Mouse (Mus musculus) Patski (cell line): Measurements from ENCODE around the gene Eed. TPM values are rescaled to one million over a fixed set of nuclear protein-coding genes. Genes with fewer than 3 reads are reported as not detected.
"Not testable (repeated sequence)": the region's sequence is repeated elsewhere in the genome, so short reads cannot be mapped to it uniquely, and the experiment has no call there.

ENCODE experiments used
- ATAC-seq: fragments of 100-300 bp; one replicate; pipeline ENCODE4 v1.8.0; 2021
- CTCF ChIA-PET: fragments of 350-600 bp; sonication (Branson Sonifier 250); formaldehyde crosslinking; loops from one replicate; lab custom pipeline; 2022; ENCODE audit warnings: inconsistent platforms; lab: Charles Lee
- POLR2A ChIA-PET: fragments of 350-600 bp; sonication (Branson Sonifier 250); formaldehyde crosslinking; loops from one replicate; lab custom pipeline; 2022; ENCODE audit warnings: antibody characterized with exemption, inconsistent platforms; lab: Charles Lee
- DNase-seq: peaks from one replicate; pipeline ENCODE4 v3.0.0-alpha.2; 2011; ENCODE audit warnings: low read depth, low spot score
- H3K27me3 ChIP-seq: fragments of 371-371 bp; one replicate; pipeline ENCODE4 v1.5.1; 2021
- CTCF ChIP-seq: fragments of 100-300 bp; IDR thresholded peaks from one replicate; pipeline ENCODE4 v1.5.1; 2021
- in situ Hi-C: fragments of 300-500 bp; cut with MboI; formaldehyde crosslinking; loops from 3 replicates; pipeline ENCODE4 v1.11.1; 2018; ENCODE audit warnings: low pct_unique_long_range_greater_than_20kb, mixed read lengths
- polyA plus RNA-seq: library from polyadenylated mRNA; unstranded; gene quantifications from one replicate; pipeline ENCODE4 v1.2.3, GENCODE M21; 2021

The Eed gene
- polyA plus RNA-seq, 1 experiment from 2014 or later = 74.1 TPM

DNA sequence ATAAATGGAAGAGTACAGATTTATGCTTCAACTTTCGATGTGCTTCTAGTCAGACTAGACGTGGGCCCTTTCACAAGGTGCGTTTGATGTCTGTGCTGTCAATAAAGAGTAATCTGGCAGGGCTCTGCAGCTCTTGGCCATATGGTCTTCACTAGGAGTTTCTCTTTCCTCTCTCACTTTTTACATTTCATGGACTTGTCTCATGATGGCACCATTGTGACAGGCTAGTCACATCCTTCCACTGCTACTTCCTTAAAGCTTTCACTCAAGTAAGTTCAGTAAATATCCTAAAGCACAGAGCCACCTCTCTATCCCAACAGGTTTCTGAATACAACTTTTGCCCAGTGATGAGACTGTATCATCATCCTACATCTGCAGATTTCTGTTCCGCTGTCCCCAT lies 35.7 kb upstream of the Eed start:
- ATAC-seq (no peak), DNase-seq (no peak)
- in situ Hi-C loops = no loop called here
- POLR2A ChIA-PET = interaction anchor here (1.1 to 1.2 kb wide), 2 partner anchors 9 to 250 kb away, joined by 3 read pairs; no protein-coding TSS in a partner anchor
- H3K27me3 ChIP-seq = no peaks in the 10 kb centered on the region
- CTCF ChIA-PET = interaction anchor here (1.1 to 3.2 kb wide), 7 partner anchors 9 to 248 kb away, joined by 4 to 17 read pairs (median 5); no protein-coding TSS in a partner anchor
- TF ChIP-seq CTCF = peak; percentile 51

DNA sequence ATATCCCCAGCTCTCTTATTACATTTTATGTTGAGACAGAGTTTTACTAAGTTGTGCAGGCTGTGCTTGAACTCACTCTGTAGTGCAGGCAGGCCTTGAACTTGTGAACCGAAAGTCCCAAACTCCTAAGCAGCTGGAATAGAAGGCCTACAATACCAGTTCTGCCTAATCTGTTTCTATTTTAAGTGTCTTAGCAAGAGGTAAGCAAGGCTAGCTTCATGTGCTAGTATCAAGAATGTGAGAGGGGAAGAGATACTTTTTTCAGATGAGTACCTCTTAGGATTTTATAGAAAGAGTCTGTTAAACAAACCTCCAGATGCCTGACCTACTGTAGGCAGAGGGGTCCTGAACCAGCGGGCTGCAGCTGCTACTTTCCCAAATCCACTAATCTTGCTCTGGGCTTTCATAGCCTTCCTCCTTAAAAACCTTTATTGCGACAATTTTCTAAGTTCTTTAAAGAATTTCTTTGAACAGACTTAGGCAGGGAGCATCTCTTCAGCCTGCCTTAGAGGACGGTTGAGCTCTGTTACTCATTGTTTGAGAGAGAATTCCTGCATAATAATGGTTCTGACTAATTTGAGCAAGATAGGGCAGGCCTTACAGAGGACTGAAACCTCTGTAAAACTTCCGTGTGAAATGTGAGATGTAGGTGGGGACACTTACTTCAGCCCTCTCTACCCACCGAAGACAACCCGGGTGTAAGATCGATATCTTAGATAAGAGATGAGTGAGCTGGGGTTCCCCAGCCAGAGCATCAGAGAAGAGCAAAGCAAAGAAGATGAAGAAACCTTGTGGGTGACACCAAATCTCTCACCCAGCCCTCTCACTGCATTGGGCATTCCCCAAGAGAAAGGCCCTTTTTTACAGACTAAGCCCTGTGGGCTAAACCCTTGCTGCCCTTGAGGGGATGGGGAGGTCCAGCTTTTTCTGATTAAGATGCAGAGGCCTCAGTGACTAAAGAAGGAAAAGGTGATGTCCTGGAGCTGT lies 26.2 kb upstream of the Eed start:
- ChIA-PET CTCF (interaction anchor here (0.6 to 2.7 kb wide), 8 partner anchors 8 to 125 kb away, joined by 3 to 17 read pairs (median 3); no protein-coding TSS in a partner anchor), POLR2A (interaction anchor here (0.5 to 1.5 kb wide), 3 partner anchors 10 to 323 kb away, joined by 3 to 5 read pairs (median 3); partner anchors contain the start of gene Eed)
- no peaks in the 10 kb centered on the region for H3K27me3 ChIP-seq
- DNase-seq = no peak
- peak; percentile 100 for ATAC-seq
- TF ChIP-seq CTCF = no peak
- in situ Hi-C loops = no loop called here

DNA sequence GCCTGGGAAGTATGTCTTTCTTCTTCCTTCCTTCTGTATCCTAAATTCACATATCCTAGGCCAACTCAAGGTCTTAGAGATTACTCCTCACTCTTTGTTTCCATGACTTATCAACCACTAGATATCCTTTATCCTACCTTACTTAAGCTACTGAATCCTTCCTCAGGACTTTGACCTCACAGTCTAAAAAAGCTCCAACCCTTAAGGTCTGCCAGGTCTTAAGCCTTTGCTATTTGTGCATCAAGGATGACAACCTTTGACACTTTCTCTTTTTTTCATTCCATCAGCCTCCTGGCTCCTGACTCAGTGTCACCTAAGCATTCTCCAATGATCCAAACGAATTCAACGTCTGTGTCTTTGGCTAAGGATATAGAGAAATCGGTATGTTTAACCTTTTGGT lies 24.0 kb upstream of the Eed start:
- no peak for TF ChIP-seq CTCF
- in situ Hi-C loops = no loop called here
- ChIA-PET POLR2A (no interaction called here), CTCF (interaction anchor here (1.0 to 1.3 kb wide), 2 partner anchors 11 to 90 kb away, joined by 3 to 4 read pairs; no protein-coding TSS in a partner anchor)
- no peak for DNase-seq
- ATAC-seq = no peak
- no peaks in the 10 kb centered on the region for H3K27me3 ChIP-seq

DNA sequence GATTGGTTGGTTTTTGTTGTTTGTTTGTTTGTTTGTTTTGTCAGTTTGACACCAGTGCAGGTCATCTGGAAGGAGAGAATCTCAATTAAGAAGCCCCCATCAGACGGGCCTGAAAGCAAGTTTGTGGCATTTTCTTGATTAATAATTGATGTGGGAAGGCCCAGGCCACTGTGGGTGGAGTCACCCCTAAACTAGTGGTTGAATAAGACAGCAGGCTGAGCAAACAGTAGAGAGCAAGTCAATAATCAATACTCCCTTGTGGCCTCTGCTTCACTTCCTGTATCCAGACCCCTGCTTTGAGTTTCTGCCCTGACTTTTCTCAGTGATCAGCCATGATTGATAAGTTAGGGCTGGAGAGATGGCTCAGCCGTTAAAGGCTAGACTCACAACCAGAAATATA lies 21.6 kb upstream of the Eed start:
- TF ChIP-seq CTCF = no peak
- POLR2A ChIA-PET = no interaction called here
- CTCF ChIA-PET = no interaction called here
- DNase-seq (no peak), ATAC-seq (no peak)
- H3K27me3 ChIP-seq = no peaks in the 10 kb centered on the region
- in situ Hi-C loops = no loop called here

DNA sequence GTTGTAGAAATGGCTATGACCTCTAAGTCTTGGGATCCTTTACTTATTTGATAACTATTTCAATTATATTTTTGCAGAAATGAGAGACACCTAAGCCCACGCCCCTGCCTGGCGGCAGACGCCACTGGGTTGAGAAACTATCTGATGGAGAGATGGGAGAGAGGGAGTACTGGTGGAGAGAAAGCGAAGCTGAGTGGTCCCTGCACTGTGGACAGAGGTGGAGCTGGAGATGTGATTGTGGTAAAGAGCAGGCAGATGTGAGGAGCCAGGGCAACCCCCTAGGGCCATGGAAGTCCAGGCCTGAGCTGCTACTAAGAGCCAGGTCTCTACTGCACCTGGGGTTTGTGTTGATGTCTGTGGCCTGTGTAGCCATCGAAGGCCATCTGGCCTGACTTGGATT lies 18.7 kb upstream of the Eed start:
- no peak for TF ChIP-seq CTCF
- in situ Hi-C loops = loop anchor here (5.0 to 25.0 kb wide), 4 partner anchors 93 to 438 kb away; partner anchors contain the start of genes Ccdc89 and Crebzf
- ATAC-seq (no peak), DNase-seq (no peak)
- H3K27me3 ChIP-seq = no peaks in the 10 kb centered on the region
- ChIA-PET CTCF (interaction anchor here (2.5 to 2.6 kb wide), 2 partner anchors 8 to 151 kb away, joined by 7 to 16 read pairs; no protein-coding TSS in a partner anchor), POLR2A (no interaction called here)

DNA sequence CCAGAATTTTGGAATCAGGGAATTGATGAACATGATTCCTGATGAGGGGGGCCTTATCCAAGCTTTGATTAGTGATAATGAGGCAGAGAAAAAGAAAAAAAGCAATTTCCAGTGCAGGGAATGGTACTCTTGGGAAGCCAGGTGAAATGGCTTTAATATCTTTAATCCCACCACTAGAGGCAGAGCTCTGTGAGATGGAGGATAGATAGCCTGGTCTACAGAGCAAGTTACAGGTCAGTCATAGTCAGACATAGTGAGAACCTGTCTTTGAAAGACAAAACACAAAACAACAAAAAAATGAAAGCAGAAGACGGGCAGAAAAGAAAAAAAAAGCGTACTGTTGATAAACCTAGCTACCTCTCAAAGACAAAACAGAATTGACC lies 17.8 kb upstream of the Eed start:
- POLR2A ChIA-PET = no interaction called here
- peak; percentile 37 for TF ChIP-seq CTCF
- CTCF ChIA-PET = interaction anchor here (0.6 to 2.6 kb wide), 21 partner anchors 8 to 520 kb away, joined by 3 to 16 read pairs (median 4); no protein-coding TSS in a partner anchor
- in situ Hi-C loops = loop anchor here (5.0 to 25.0 kb wide), 4 partner anchors 94 to 439 kb away; partner anchors contain the start of genes Ccdc89 and Crebzf
- no peak for ATAC-seq
- DNase-seq = no peak
- no peaks in the 10 kb centered on the region for H3K27me3 ChIP-seq

DNA sequence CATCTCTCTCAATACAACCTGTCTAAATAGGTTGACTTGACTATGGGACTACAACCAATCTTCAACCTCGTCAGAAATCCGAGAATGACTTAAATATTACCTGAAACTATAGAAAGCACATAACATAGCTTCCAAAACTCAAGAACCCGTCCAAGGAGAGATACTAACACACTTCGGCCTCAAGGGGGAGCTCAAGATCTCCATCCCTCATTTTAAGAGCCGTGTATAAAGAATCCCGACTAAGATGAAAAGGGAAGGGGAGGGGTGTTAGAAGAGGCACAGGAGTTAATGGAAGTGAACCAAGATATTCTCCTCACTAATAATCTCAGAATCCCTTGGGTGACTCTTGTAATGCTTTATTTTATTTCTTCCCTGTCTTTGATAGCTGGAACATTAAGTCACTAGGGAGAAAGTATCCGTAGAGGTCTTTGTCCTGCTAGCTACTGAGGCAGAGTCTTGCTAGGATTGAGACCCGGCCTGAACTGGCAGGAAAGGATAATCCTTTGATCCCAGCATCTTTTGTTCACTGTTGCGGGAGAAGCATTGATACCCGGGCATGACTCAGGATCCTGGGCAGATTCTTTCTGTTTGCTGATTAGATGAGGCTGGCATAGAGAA lies 17.3 kb upstream of the Eed start:
- ChIA-PET POLR2A (interaction anchor here (1.2 kb wide), 1 partner anchor 134 kb away, joined by 3 read pairs; no protein-coding TSS in a partner anchor), CTCF (interaction anchor here (0.6 to 2.6 kb wide), 28 partner anchors 9 to 520 kb away, joined by 3 to 16 read pairs (median 4); no protein-coding TSS in a partner anchor)
- peak; percentile 69 for TF ChIP-seq CTCF
- in situ Hi-C loops = loop anchor here (5.0 to 25.0 kb wide), 4 partner anchors 94 to 439 kb away; partner anchors contain the start of genes Ccdc89 and Crebzf
- no peaks in the 10 kb centered on the region for H3K27me3 ChIP-seq
- ATAC-seq = no peak
- no peak for DNase-seq

DNA sequence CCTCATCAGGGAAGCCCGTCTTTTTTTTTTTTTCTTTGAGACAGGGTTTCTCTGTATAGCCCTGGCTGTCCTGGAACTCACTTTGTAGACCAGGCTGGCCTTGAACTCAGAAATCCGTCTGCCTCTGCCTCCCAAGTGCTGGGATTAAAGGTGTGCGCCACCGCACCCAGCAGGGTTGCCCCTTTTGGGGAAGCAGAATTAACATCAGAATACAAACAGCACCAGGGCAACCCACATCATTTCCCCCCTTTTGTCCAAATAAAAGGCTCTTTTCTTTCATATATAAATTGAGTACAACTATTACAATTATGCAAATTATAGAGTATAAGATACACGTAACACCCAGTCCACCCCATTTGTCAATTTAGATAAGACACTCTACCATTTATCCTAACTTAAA lies 16.7 kb upstream of the Eed start:
- in situ Hi-C loops = loop anchor here (5.0 to 25.0 kb wide), 4 partner anchors 95 to 440 kb away; partner anchors contain the start of genes Ccdc89 and Crebzf
- ATAC-seq, H3K27me3 ChIP-seq, DNase-seq: not testable (repeated sequence)
- ChIA-PET CTCF (interaction anchor here (0.7 to 2.6 kb wide), 22 partner anchors 9 to 519 kb away, joined by 3 to 16 read pairs (median 4); no protein-coding TSS in a partner anchor), POLR2A (interaction anchor here (1.2 kb wide), 1 partner anchor 134 kb away, joined by 3 read pairs; no protein-coding TSS in a partner anchor)

DNA sequence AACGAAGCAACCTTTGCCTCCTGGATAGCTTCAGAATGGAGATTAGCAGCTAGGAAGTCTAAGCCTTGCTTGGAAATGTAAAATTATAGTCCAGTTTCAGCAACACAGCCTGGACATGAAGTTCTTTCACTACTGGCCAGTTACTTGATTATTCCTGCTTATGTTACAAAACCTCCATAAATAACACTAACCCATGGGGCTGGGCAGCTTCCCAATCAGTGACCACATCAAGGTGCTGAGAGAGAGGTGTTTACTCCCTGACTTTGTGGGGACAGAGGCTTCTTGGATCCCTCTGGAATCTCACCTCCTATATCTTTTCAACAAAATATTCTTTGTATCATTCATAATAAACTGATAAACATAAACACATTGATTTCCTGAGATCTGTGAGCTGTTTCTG lies 12.3 kb upstream of the Eed start:
- ATAC-seq (no peak), DNase-seq (no peak)
- in situ Hi-C loops = loop anchor here (25.0 kb wide), 1 partner anchor 444 kb away; the partner anchor contains the start of genes Ccdc89 and Crebzf
- CTCF ChIA-PET = interaction anchor here (1.1 to 2.0 kb wide), 2 partner anchors 11 to 103 kb away, joined by 3 to 4 read pairs; no protein-coding TSS in a partner anchor
- H3K27me3 ChIP-seq = no peaks in the 10 kb centered on the region
- POLR2A ChIA-PET = interaction anchor here (0.6 kb wide), 1 partner anchor 175 kb away, joined by 3 read pairs; no protein-coding TSS in a partner anchor
- TF ChIP-seq CTCF = no peak
